Mouse (Mus musculus) left cerebral cortex, postnatal 25 days (tissue): ENCODE results near the gene Rasal1. TPM values are rescaled to one million over a fixed set of nuclear protein-coding genes. Genes with fewer than 3 reads are reported as not detected.

ENCODE experiments used
- DNase-seq, 2 experiments: peaks; one replicate each; pipeline ENCODE4 v3.0.0; 2022; ENCODE audit warnings: low spot score in 2 of 2, mixed read lengths in 1 of 2
- intact Hi-C: fragments of 180-260 bp; cut with DNase I; formaldehyde crosslinking; loops from one replicate; pipeline ENCODE4 v1.15.1; 2025
- total RNA-seq, 2 experiments: library from RNA; stranded (reverse); gene quantifications; 2 replicates each; pipeline ENCODE4 v1.2.3; 2021

Rasal1 gene
- total RNA-seq, 2 experiments from 2014 or later: 81.0 to 82.3 TPM

DNA sequence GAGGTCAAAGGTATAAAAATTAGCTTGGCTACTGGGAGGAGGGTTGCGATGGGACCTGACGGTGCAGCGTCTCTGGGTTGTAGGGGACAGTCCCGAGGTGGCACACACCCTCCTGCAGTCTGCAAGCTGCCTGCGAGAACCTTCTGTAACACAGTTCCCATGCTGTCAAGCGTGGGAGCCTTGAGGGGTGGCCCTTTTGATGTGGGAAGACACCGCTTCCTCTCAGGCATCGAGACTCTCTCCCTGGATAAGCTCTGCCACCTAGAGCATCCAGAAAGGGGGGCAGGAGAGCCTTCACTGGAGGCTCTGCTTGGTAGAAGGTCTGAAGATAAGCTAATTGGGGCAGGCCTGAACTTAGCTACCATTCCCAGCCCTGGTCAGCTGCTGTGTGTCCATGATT is 37.1 kb downstream of the Rasal1 start:
- intact Hi-C loops: no loop called here
- DNase-seq: no peak

DNA sequence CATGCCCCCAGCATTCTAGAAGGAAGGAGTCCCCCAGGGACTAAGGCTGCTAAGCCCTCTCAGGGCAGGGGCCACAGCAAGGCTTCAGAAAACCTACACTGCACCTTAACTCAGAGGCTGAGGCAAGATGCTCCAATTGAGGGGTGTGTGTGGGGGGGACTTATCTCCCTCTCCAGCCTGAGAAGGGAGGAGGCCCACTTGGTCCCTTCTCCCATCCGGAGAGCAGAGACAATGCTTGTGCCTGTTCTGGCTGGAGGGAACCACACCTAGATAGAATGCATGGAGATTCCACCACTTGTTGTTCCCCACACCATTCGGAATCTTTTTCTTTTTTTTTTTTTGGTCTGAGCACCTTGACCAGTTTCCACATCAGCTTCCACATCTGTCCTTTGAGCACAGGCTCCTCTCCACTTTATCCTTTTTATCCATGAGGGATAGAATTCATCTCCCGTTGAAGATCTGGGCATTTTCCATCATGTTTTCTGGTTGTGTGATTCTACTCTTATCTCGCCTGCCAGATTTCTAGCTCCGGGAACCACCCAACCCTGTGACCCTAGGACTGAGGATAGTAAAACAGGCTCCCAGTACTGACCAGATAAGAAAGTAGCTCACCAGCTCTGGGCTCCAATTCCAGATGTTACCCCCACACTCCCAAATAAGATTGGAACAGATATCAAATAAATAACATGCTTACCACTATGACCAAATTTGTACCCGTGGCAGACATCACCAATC is 38.3 kb downstream of the Rasal1 start:
- intact Hi-C loops: no loop called here

DNA sequence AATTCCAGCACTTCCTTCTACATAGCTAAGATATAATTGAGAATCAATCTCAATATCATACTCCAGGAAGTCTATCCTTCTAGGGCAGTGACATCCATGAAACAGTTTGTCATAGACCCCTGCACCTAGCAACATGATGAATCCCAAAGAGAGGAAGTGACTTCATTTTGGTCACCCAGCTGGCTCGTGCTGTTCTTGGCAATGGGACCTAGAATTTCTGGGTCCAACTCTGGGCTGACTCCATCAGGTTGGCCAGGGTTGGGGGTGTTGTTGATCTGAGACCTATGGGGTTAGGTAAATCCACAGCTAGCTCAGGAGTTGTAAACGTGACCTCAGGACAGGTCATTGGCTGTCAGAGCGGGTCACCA is 38.9 kb downstream of the Rasal1 start:
- no peak for DNase-seq
- intact Hi-C loops: no loop called here

More for the DNA sequence above, 38.3 kb downstream of the Rasal1 start:
- no peak for DNase-seq

DNA sequence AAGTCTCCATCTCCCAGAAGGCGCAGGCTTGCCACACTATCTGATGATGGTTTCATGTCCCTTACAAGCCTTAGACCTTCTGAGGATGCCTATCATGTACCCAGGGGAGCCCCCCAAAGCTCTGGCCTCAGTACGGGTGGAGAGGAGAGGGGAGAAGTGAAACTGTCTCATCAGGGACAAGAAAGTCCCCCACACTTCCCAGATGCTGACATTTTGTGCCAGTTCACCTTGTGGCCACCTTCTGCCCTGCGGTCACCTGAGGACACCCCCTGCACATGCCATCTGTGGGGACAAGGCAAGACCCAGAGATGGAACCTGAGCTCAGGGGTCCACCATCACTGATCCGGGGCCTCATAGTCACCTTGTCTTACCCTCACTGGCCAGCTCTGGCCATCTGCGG is 39.3 kb downstream of the Rasal1 start:
- intact Hi-C loops: no loop called here
- DNase-seq: no peak

DNA sequence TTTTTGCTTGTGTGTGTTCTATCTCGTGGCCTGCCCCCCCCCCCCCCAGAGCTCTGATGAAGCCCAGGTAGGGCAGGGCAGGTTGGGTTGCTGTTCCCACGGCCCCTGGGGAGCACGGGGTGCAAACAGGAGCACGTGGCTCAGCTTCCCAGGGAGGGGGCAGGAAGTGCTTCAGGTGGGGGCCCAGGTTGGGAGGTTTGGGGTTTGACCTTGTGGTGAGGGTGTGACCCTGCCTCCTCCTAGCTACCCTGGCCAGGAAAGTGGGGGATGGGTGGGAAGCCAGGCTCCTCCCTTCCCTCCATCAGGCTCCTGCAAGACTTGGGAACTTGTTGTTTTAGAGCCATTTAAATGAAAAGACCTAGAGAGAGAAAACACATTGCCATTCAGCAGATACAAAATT is 39.8 kb downstream of the Rasal1 start:
- no peak for DNase-seq
- intact Hi-C loops: no loop called here

DNA sequence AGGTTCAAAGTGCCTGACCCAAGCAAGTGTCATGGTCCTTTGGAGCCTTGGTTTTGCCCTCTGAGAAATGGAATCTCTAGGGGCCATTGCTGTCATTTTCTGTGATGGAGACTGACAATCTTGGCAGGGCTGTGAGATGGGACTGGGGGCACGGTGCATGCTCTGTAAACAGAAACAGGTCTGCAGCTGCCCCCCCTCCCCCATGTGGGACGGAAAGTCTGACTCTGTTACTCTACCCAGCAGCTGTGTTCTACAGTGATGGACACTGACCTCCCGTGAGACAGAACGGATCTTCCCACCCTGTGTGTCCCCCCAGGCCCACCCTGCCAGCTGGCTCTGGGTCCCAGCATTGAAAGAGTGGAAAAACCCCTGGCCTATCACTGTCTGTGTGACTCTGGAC is 41.8 kb downstream of the Rasal1 start:
- intact Hi-C loops: no loop called here

DNA sequence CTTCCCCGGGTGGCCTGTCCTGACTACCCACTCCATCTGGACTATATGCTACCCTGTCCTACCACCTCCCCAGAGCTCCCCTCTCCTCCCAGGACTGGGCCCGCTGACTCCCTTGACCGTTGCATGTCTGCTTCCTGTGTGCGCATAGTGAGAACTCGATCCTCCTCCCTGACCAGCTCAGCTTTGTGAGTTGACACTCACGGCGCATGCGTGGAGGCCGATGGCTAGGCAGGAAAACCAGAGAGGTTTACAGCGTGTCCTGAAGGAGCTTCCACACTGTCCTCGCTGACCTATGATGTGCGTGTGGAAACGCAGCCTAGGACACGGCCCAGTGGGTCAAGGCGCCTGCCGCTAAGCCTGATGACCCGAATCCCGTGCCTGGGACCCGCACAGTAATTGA is 43.4 kb downstream of the Rasal1 start:
- intact Hi-C loops: no loop called here
- no peak for DNase-seq

More for the DNA sequence above, 41.8 kb downstream of the Rasal1 start:
- no peak for DNase-seq

DNA sequence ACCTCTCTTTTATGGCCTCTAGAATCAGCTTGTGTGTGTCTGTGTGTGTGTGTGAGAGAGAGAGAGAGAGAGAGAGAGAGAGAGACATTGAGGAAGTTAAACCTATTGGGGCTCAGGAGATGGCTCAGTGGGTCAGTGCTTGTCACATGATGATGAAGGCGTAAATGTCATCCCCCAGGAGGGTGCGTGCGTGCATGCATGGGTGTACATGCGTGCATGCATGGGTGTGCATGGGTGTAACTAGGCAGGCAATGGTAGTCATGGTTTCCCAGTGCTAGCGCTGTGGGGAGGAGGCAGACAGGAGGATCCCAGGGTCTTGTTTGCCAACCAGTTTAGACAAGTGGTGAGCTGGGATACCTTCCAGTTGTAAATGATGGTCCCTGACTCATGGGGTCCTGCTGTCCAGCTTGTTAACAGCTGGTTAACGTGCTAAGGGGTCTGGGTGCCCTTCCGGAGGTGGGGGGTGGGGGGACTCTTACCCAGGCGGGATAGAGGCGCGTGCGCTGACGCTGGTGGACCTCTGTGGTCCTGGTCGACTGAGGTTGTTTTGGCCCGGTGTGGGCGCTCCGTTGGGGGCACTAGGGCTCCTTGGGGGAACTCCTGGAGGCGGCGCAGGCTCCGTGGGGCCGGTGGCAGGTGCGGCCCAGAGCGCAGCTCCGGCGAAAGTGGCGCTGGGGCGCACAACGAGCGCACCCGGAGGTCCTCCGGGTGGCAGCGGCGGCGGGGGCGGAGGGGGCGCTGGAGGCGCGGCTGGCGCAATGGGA is 45.5 kb downstream of the Rasal1 start:
- intact Hi-C loops: no loop called here
- DNase-seq: no peak

DNA sequence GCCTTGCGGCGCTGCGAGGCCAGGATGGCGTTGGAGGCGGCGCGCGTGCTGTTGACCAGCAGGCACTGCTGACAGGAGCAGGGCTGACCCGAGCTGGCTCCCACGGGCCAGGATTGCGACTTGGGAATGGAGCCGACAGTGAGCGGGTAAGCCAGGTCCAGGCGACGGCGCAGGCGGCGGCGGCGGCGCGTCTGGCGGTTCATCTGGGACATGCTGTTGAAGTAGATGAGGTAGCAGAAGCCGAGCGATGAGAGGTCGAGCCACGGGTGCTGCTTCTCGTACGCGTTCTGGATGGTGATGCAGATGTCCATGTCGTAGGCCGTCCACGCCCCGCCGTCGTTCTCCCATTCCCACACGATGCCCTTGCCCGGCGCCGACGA is 46.1 kb downstream of the Rasal1 start:
- no peak for DNase-seq
- intact Hi-C loops: no loop called here

DNA sequence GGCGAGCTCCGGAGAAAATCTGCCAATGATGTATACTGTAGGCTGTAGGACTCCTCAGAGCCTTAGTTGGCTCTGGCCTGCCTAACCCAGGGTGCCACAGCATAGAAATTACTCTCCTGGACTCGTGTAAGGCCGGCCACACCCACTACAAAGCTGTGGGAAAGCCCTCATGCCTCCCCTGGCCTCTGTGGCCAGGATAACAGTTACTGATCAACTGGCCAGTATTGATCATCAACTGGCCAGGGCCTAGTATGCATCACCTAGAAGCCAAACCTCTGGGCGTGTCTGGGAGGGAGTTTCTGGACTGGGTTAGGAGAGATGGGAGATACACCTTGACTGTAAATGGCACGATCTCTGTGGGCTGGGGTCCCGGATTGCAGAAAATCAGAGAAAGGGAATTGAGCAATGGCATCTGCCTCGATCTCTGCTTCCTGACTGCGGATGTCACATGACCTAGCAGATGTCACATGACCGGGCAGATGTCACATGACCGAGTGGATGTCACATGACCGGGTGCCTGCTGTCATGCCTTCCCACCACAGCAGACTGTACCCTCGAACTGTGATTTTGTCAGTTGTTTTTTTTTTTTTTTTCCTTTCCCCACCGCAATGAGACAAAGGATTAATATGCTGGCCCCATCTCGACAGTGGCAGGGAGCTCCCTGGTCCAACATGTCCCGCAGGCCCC is 47.6 kb downstream of the Rasal1 start:
- no peak for DNase-seq
- intact Hi-C loops: no loop called here

DNA sequence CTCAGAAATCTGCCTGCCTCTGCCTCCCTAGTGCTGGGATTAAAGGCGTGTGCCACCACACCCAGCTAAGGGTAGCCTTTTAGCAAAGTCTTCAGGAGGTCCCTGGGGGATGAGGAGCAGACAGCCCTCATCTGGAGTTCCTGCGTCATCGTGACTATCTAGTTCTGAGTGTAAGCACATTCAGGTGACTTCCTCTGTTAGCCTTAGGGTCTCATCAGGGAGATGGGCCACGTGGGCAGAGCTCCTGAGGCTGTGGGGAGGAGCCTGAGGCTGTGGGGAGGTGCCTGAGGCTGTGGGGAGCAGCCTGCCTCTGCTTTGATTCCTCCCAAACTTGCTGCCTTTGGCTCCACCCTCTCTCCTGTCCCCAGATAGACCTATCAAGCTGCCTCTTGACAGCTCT is 48.3 kb downstream of the Rasal1 start:
- intact Hi-C loops: no loop called here
- no peak for DNase-seq

DNA sequence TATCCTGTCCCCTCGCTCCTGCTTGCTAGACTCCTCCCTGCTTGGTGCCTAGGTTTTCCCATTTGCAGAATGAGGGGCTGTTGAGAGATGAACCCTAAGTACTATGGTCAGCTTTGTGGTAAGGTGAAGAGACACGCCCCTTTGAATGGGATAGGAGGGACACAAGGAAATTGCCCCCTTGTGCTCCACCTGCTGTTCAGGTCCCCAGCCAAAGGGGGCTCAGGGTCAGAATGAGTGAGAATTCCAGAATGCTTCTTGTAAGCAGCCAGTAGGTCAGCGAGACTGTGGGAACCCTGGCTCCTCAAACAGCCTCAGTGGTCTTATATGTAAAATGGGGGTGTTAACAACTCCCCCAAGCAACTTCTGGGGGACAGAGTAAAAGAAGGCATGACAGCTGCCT is 49.6 kb downstream of the Rasal1 start:
- intact Hi-C loops: no loop called here
- DNase-seq: no peak

DNA sequence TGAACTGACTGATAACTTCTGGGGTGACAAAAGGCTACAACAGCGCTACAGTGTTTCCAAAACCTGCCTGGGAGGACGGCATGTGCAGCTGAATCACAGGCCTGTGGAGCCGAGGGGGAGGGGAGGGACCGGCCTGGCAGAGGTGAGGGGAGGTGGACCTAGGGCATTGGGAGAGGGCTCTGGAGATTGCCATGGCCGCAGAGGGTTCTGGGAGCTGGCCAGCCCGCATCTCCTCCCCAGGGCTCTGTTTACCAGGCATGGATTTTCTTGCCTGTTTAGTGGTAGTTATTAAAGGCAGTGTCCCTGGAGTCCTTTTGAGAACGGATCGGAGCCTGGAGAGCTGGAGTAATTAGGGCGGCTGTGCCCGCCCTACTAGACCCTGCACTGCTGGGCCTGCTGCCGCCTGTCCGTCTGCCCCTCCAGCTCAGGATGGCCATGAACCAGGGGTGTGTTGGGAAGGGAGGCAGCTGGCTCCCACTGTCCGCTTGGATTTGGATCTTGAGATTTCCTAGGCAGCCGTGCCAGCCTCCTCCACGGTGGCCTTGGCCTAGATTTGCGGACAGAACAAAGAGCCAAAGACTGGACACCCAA is 50.3 kb downstream of the Rasal1 start:
- peak in 1 of 2 experiments; percentile 55 for DNase-seq
- intact Hi-C loops: no loop called here

DNA sequence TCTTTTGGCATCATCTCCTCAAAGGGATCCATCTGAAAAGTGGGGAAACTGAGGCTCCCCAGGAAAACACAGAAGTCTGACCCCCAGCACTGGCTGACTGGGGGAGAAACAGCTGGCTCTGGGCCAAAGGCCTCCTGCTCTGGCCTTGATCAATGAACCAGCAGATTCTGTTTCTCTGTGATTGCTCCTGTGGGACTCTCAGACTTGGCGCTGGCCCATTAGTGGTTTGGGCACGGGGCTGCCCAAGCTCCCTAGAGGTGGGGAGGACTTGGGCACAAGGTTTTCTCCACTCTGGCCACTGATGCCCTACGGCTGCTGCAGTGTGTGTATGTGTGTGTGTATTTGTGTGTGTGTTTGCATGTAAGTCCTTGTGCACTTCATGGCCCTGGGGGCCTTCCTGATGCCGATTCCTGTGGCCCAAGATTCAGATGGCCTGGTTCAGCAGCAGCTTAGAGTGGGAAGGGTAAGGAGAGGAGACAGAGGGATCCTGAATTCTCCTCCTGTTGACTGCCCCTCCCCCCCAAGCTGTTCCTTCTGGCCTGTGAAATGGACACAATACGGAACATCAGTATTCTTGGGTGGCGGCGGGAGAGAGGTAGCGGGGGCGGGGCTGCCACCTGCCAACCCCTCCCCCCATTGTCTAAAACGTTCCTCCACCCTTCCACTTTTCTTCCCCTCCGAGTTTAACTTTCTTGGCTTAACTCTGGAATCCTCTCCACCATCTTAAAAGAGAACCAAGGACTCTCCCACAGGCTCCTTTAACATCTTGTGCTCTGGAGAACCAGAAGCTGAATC is 52.6 kb downstream of the Rasal1 start:
- intact Hi-C loops: no loop called here
- DNase-seq: no peak

DNA sequence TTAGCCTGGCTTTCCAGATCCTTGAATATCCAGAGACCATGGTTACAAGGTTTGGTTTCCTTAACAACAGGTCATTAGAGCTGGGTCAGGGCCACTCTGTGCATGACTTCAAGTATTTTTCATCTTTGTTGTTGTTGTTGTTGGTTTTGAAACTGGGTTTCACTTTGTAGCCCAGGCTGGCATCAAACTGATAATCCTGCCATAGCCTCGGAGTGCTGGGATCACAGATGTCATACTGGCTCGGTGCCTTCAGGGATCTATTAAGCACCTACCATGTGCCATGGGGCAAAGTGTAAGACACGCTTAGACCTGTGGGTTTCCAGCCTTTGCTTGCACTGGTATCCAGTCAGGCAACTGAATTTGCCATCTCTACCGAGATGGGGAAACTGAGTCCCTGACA is 53.8 kb downstream of the Rasal1 start:
- intact Hi-C loops: no loop called here
- DNase-seq: no peak

DNA sequence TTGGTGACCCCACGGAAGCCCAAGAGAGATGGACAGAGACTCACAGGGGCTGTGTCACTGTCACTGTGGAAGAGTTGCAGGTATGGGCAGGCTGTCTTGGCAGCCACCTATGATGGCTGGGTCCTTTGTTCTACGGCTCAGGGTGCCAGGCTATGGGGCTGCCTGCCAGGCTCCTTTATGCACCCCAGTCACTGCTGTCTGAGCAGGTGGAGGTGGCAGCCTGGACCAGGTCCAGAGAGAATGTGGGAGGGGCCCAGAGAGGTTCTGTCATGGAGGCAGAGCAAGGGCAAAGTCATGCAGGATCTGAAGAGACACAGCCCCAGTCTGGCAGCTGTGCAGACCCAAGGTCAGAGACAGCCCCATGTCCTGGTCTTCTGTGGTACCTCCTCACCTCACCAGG is 54.4 kb downstream of the Rasal1 start:
- DNase-seq: no peak
- intact Hi-C loops: no loop called here

DNA sequence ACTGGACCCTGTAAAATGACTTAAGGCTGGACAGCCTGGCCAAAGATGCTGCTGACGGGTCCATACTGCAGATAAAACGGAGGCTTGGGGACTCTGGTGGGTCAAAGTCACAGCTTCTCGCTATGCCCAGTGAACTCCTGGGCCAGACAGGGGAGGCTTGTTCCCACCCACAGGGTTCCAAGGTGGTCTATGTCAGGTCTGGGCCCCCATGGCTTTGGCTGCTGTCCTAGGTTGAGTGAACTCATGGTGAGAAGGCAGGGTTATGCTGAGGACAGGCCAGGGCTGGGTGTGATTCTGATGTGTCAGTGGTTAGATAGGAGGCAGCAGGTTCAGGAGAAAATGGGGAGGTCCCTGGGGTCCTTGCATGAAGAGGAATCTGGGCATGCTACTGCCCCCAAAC is 55.0 kb downstream of the Rasal1 start:
- intact Hi-C loops: no loop called here
- no peak for DNase-seq

DNA sequence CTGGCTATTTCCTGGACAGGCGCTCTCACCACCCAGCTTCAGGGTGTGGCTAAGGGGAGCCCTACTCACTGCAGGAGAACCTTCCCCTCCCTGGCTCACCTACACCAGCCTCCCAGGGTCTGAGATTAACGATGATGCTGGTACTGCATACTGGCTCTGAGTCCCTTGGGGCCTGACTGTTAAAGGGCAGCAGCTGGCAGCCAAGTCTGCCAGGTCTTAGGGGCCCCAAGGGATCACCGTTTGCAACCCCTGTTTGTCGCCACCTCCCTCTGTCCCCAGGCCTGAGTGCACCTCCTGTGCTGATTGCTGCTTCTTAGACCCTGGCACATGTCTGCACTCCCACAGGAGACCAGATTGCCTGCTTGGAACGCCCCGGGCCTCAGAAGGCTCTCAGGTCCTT is 55.8 kb downstream of the Rasal1 start:
- no peak for DNase-seq
- intact Hi-C loops: no loop called here

DNA sequence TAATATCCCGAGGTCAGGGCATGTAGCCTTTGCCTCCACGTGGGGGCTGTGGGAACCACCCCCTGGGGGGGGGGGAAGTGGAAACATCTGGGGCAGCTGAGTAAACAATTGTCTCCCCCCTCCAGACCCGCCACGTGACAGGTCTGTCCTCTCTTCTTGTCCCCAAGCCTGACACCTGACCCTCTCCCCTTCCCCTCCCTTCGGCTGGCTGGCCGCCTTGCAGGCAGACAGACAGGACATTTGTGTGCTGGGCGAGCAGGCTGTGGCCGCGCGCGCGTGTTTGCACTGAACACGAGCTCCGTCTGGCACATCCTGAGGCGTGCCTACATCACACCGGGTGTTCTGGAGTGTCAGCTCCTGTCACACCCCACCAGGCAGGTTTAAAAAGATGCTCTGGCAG is 57.9 kb downstream of the Rasal1 start:
- intact Hi-C loops: no loop called here
- no peak for DNase-seq

DNA sequence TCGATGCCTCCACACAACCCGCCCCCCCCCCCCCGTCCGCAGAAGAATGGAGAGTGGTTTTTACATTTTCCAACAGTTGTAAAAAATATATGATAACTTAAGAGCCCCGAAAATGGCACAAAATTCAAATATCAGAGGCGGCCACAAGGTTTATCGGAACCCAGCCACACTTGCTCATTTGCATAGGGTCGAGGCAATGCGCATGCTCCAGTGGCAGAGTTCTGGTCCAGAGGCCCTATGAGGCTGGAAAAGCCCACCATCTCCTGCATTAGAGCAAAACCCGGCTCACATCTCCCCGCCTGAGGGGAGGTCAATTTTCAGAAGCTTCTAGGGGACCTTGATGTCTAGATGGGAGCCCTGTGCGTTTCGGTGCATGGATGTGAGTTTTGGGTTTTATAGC is 58.4 kb downstream of the Rasal1 start:
- intact Hi-C loops: no loop called here
- no peak for DNase-seq
